Mouse (Mus musculus) small intestine, adult 2 months (tissue): ENCODE measurements around the gene Efl1.

Experiments
- CTCF ChIP-seq: fragments of 200-500 bp; IDR thresholded peaks from 2 replicates; pipeline ENCODE4 v1.5.1; 2012; ENCODE audit warnings: low read depth, mild to moderate bottlenecking, control low read depth, inconsistent platforms, low read length, moderate library complexity, mixed read lengths; ENCODE audit not compliant: insufficient replicate concordance, insufficient read length; ENCODE audit errors: extremely low read depth
- POLR2A ChIP-seq: fragments of 200-500 bp; IDR thresholded peaks from 2 replicates; pipeline ENCODE4 v1.6.1; 2012; ENCODE audit warnings: low read depth, mild to moderate bottlenecking, control low read depth, inconsistent platforms, low read length, moderate library complexity

- TF ChIP-seq POLR2A, result no peak
- TF ChIP-seq CTCF, result no peak
These were observed 137.7 kb downstream of the Efl1 start for GRCm38 (mm10) chr7:82785970-82786647.
